Mouse (Mus musculus): ENCODE measurements at regions not wholly inside any gene's neighbourhood (a gene's known extent, or its start where the extent isn't known, plus 50 kb on each side); places are given as distances from the start of the nearest gene placed in this dataset.

DNA sequence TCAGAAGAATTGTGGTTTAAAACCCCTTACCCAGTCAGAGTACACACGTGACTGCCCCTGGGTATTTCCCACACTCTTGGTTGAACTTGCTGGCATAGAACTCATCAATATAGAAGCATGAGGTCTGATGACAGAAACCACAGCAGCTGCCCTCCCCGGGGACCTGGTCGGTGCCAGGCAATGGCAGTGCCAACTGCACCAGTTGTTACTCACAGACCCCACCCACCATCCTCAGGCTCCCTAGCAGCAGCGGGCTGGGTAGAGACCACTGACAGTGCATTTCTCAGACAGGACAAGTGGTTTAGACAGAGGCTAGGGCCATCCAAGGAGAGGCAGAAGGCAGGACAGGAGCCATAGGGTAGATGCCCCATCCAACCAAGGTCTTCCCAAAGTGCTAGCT lies 144.7 kb upstream of the Lhx5 start:
- WGBS = 54% methylated on average over 4 of the region's 4 CpGs
- Histone ChIP-seq H3K36me3 (no peaks in the 10 kb centered on the region), H3K9me3 (0 out of 2 replicates have a peak, but pooled peaks cover 6% of the 10 kb centered on the region), H3K27me3 (peaks cover 45% of the 10 kb centered on the region), H3K4me1 (replicated peaks) (peaks cover 38% of the 10 kb centered on the region), H3K27ac (replicated peaks) (no peak overlapping the region), H3K9ac (no peak overlapping the region), H3K4me2 (no peak overlapping the region), H3K4me3 (no peak overlapping the region)
- no peak for ATAC-seq (ENCODE audit: low read depth)

DNA sequence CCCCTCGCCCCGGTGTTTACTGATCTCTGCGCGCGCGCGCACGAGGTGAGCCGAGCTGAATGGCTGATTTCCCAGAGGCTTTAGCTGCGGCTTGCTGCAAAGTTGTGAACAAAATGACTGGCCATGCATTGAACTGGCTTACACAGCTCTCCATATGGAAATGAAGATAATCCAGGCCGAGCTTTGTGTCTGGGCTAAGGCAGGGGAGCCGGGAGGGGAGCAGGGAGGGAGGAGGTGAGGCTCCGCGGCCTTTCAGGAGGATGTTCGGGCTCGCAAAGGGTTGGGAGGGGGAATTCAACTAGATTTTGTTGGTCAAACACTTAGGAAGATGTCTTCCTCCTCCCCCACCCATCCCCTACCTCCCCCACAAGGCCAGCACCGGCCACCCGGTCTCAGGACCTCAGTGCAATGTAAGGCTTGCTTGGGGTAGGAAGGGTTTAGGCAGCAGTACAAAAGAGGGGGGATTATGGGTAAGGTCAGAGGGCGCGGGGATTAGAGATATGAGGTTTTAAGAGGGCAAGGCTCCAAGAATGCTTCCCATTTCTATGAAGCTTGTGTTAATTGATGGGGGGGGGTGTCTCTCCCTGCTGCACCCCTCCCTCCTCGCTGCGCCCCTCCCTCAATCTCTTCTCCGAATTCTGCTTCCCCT lies 143.3 kb upstream of the Lhx5 start:
- Histone ChIP-seq H3K4me3 (no peak overlapping the region), H3K4me2 (peak overlapping the region; percentile 30), H3K27me3 (peaks cover 47% of the 10 kb centered on the region), H3K4me1 (replicated peaks) (peaks cover 32% of the 10 kb centered on the region), H3K27ac (replicated peaks) (peak overlapping the region; percentile 67), H3K36me3 (no peaks in the 10 kb centered on the region), H3K9ac (no peak overlapping the region), H3K9me3 (0 out of 2 replicates have a peak, but pooled peaks cover 6% of the 10 kb centered on the region)
- 17% methylated on average over 23 of the region's 23 CpGs for WGBS
- no peak for ATAC-seq (ENCODE audit: low read depth)

DNA sequence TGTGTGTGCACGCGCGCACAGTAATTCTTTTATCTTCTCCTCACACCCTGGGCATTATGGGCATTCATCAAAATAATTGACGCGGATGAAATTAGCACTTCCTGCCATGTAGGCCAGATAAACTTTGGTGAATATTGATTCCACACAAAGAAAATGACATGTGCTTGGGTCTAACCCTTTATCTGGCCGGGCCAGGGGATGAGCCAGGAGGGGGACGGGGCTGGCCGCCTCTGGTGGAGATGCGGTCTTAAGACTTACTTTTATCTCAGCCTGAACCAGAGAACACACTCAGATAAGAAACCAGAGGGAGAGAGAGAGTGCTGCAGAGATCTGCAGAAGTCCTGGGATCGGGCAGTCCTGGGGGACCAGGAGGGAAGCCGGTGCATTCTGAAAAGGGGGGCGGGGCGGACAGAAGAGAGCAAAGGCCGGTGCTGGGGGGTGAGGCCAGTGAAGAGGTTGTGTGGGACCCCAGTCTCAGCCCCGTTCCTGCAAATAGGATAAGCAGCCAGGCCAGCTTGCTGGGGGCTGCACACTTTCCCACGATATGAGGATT lies 136.9 kb upstream of the Lhx5 start:
- Histone ChIP-seq H3K36me3 (no peaks in the 10 kb centered on the region), H3K4me2 (no peak overlapping the region), H3K9me3 (0 out of 2 replicates have a peak, but pooled peaks cover 6% of the 10 kb centered on the region), H3K27ac (replicated peaks) (no peak overlapping the region), H3K4me3 (no peak overlapping the region), H3K4me1 (replicated peaks) (peaks cover 23% of the 10 kb centered on the region), H3K9ac (no peak overlapping the region), H3K27me3 (peaks cover 72% of the 10 kb centered on the region)
- WGBS = 46% methylated on average over 16 of the region's 16 CpGs
- no peak for ATAC-seq (ENCODE audit: low read depth)

DNA sequence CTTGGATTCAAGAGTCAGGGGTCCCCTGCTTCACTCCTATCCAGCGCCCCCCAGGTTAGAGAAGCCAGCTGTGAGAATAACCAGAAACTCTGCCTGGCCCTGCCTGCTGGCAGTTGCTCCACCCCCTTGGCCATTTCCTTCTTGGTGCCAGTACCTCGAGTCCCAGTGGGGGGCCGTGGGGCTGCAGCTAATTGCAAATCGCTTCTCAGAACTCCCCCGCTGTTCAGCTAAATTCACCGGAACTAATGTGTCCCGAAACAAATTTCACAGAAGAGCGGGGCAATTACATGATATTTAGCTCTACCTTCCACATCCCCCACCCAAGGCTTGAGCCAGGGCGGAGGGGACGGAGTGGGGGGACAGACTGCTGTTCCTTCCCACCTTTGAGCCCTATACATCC lies 134.3 kb upstream of the Lhx5 start:
- H3K27ac ChIP-seq (replicated peaks) = peak overlapping the region; percentile 69
- WGBS = 6% methylated on average over 10 of the region's 10 CpGs
- H3K9ac ChIP-seq = no peak overlapping the region
- H3K4me1 ChIP-seq (replicated peaks) = peaks cover 49% of the 10 kb centered on the region
- no peak for ATAC-seq (ENCODE audit: low read depth)
- no peaks in the 10 kb centered on the region for H3K36me3 ChIP-seq
- no peak overlapping the region for H3K4me2 ChIP-seq
- no peak overlapping the region for H3K4me3 ChIP-seq
- H3K9me3 ChIP-seq = no peaks in the 10 kb centered on the region
- H3K27me3 ChIP-seq = peaks cover 85% of the 10 kb centered on the region

DNA sequence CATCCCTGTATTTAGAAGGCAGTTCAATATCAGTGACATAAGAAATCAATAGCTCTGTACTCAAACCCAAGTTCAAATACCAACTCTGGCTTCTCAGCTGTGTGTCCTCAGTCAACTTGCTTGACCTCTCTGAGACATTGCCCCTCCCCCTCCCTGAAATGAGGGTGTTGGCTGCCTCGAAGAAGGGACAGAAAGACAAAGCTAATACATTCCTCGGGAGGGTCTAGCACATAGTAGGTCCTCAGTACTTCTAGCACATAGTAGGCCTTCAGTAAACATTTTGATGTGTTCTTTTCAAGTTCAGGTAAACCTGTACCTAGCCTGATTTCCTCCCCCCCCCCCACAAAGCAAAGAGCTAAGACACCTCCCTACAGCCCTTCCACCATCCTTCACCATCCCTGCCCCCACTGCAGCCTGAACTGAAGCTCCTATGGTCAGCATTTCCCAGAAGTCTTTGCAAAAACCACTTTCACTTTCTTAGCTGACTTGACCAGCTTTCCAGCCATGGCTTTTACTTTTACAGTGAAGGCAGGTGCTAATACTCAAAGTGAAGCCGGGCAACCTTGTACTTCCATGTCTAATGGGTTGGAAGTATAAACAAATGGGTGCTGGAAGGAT lies 133.7 kb upstream of the Lhx5 start:
- Histone ChIP-seq H3K9me3 (no peaks in the 10 kb centered on the region), H3K9ac (no peak overlapping the region), H3K36me3 (no peaks in the 10 kb centered on the region), H3K4me1 (replicated peaks) (peaks cover 54% of the 10 kb centered on the region), H3K4me3 (no peak overlapping the region), H3K27ac (replicated peaks) (peak overlapping the region; percentile 69; the same call in 1 of the 2 replicates), H3K27me3 (peaks cover 85% of the 10 kb centered on the region), H3K4me2 (no peak overlapping the region)
- no peak for ATAC-seq (ENCODE audit: low read depth)
- WGBS = 41% methylated on average over 3 of the region's 3 CpGs

DNA sequence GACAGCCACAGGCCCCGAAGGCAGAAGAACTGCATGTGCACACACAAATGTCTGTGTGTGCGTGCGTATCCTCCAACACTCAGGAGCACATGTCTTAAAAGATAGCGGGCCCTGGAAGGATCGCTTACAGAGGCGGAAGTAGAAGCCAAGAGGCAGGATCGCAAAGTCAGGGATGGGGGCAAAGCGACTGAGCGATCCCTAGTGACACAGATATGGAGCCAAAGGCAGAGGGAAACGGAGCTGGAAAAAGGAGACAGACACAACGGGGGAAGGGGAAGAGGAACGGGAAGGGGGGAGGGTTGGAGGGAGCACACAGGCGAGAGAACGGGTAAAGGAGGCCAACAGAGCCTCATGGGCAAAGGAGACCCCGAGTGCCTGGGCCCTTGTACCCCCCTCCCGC lies 129.8 kb upstream of the Lhx5 start:
- WGBS = under 1% methylated on average over 13 of the region's 16 CpGs
- H3K9me3 ChIP-seq = no peaks in the 10 kb centered on the region
- no peaks in the 10 kb centered on the region for H3K36me3 ChIP-seq
- H3K27ac ChIP-seq (replicated peaks) = peak overlapping the region; percentile 82
- peaks cover 63% of the 10 kb centered on the region for H3K4me1 ChIP-seq (replicated peaks)
- ATAC-seq (ENCODE audit: low read depth) = peak; percentile 15; the same call in 1 of the 2 replicates
- peak overlapping the region; percentile 66 for H3K9ac ChIP-seq
- peak overlapping the region; percentile 32; the same call in 1 of the 2 replicates for H3K4me3 ChIP-seq
- peak overlapping the region; percentile 56 for H3K4me2 ChIP-seq
- peaks cover 89% of the 10 kb centered on the region for H3K27me3 ChIP-seq

DNA sequence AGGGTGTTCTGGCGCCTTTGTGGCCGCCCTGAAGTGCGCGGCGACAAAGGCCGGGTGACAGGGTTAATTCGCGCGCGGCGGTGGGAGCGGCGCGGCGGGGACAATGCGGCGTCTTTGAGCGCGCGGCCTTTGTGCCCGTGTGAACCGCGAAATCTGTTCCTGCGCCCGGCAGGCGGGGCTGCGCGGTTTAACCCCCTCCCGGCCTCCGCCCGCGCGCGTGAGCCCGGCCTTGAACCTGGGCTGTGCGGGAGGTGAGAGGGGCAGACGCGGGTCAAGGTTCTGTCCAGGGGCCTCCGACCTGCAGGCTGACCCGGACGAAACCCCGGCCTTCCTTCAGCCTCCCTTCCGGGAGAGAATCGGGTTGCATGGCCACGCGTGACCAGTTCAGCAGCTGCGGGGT lies 129.2 kb upstream of the Lhx5 start:
- H3K4me2 ChIP-seq = peak overlapping the region; percentile 56
- H3K9ac ChIP-seq = peak overlapping the region; percentile 66
- 1% methylated on average over 47 of the region's 47 CpGs for WGBS
- peaks cover 56% of the 10 kb centered on the region for H3K4me1 ChIP-seq (replicated peaks)
- no peaks in the 10 kb centered on the region for H3K9me3 ChIP-seq
- peak overlapping the region; percentile 82 for H3K27ac ChIP-seq (replicated peaks)
- ATAC-seq (ENCODE audit: low read depth) = peak; percentile 33; the same call in 1 of the 2 replicates
- H3K36me3 ChIP-seq = no peaks in the 10 kb centered on the region
- H3K27me3 ChIP-seq = peaks cover 86% of the 10 kb centered on the region
- peak overlapping the region; percentile 32 for H3K4me3 ChIP-seq

- H3K36me3 ChIP-seq = no peaks in the 10 kb centered on the region
- H3K27me3 ChIP-seq = peaks cover 80% of the 10 kb centered on the region
- H3K4me2 ChIP-seq = peak overlapping the region; percentile 42
- H3K9ac ChIP-seq = peak overlapping the region; percentile 4; the same call in 1 of the 2 replicates
- ATAC-seq (ENCODE audit: low read depth) = peak; percentile 43; the same call in 1 of the 2 replicates
- H3K27ac ChIP-seq (replicated peaks) = peak overlapping the region; percentile 63; the same call in 1 of the 2 replicates
- 0 out of 2 replicates have a peak overlapping the region, but pooled peaks have one; percentile 2 for H3K4me3 ChIP-seq
- WGBS = 5% methylated on average over 13 of the region's 13 CpGs
- H3K9me3 ChIP-seq = no peaks in the 10 kb centered on the region
- peaks cover 48% of the 10 kb centered on the region for H3K4me1 ChIP-seq (replicated peaks)
Observed at GRCm38 (mm10) chr5:120304295-120304701, 127.2 kb upstream of the Lhx5 start.

GRCm38 (mm10) chr5:120312299-120312698 lies 119.2 kb upstream of the Lhx5 start:
- WGBS = 89% methylated on average over 6 of the region's 6 CpGs
- no peak overlapping the region for H3K4me2 ChIP-seq
- peaks cover 4% of the 10 kb centered on the region; the same call in 1 of the 2 replicates for H3K4me1 ChIP-seq (replicated peaks)
- no peak overlapping the region for H3K27ac ChIP-seq (replicated peaks)
- H3K36me3 ChIP-seq = no peaks in the 10 kb centered on the region
- H3K9ac ChIP-seq = no peak overlapping the region
- H3K4me3 ChIP-seq = no peak overlapping the region
- H3K27me3 ChIP-seq = peaks cover 16% of the 10 kb centered on the region
- H3K9me3 ChIP-seq = no peaks in the 10 kb centered on the region
- no peak for ATAC-seq (ENCODE audit: low read depth)

DNA sequence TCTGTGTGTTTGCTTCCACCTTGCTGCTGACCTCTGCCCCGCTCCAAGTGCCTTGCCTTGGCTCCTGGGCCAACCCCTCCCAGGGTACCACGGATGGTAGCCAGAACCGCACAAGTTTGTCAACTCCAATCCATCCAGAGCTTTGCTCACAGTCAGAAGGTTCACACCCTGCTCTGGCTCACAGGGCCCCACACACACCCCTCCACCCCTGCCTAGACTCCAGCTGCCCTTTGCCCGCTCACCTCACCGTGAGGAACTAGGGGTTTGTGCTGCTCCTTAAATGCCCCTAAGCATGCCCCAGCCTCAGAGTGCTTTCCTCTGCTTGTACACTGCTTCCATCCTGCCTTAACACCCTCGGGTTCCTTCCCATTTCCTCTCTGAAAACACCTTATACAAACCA lies 117.5 kb upstream of the Lhx5 start:
- H3K4me2 ChIP-seq = no peak overlapping the region
- 84% methylated on average over 6 of the region's 6 CpGs for WGBS

GRCm38 (mm10) chr5:120315116-120315515 lies 116.4 kb upstream of the Lhx5 start:
- H3K27me3 ChIP-seq = peaks cover 19% of the 10 kb centered on the region
- no peaks in the 10 kb centered on the region for H3K9me3 ChIP-seq
- no peak overlapping the region for H3K4me2 ChIP-seq
- WGBS = 63% methylated on average over 8 of the region's 8 CpGs
- H3K4me3 ChIP-seq = no peak overlapping the region
- H3K36me3 ChIP-seq = no peaks in the 10 kb centered on the region
- ATAC-seq (ENCODE audit: low read depth) = no peak
- H3K4me1 ChIP-seq (replicated peaks) = peaks cover 4% of the 10 kb centered on the region; the same call in 1 of the 2 replicates
- no peak overlapping the region; the same call in 1 of the 2 replicates for H3K9ac ChIP-seq
- H3K27ac ChIP-seq (replicated peaks) = no peak overlapping the region; the same call in 1 of the 2 replicates

More for the DNA sequence above, 117.5 kb upstream of the Lhx5 start:
- Histone ChIP-seq H3K9ac (no peak overlapping the region), H3K27ac (replicated peaks) (no peak overlapping the region), H3K4me3 (no peak overlapping the region), H3K4me1 (replicated peaks) (peaks cover 4% of the 10 kb centered on the region; the same call in 1 of the 2 replicates), H3K9me3 (no peaks in the 10 kb centered on the region), H3K36me3 (no peaks in the 10 kb centered on the region), H3K27me3 (peaks cover 18% of the 10 kb centered on the region)
- no peak for ATAC-seq (ENCODE audit: low read depth)

GRCm38 (mm10) chr5:120318951-120319350 lies 112.5 kb upstream of the Lhx5 start:
- Histone ChIP-seq H3K27me3 (peaks cover 46% of the 10 kb centered on the region), H3K4me1 (replicated peaks) (peaks cover 21% of the 10 kb centered on the region), H3K36me3 (no peaks in the 10 kb centered on the region), H3K9ac (no peak overlapping the region), H3K27ac (replicated peaks) (no peak overlapping the region), H3K4me3 (no peak overlapping the region), H3K4me2 (no peak overlapping the region), H3K9me3 (no peaks in the 10 kb centered on the region)
- 63% methylated on average over 1 of the region's 1 CpGs for WGBS
- ATAC-seq (ENCODE audit: low read depth) = no peak
